Mouse (Mus musculus): Measurements from ENCODE around the gene Thbs1.
A peak's percentile ranks its signal among the peaks of the same experiment; 100 is the strongest.

Gene Thbs1

DNA sequence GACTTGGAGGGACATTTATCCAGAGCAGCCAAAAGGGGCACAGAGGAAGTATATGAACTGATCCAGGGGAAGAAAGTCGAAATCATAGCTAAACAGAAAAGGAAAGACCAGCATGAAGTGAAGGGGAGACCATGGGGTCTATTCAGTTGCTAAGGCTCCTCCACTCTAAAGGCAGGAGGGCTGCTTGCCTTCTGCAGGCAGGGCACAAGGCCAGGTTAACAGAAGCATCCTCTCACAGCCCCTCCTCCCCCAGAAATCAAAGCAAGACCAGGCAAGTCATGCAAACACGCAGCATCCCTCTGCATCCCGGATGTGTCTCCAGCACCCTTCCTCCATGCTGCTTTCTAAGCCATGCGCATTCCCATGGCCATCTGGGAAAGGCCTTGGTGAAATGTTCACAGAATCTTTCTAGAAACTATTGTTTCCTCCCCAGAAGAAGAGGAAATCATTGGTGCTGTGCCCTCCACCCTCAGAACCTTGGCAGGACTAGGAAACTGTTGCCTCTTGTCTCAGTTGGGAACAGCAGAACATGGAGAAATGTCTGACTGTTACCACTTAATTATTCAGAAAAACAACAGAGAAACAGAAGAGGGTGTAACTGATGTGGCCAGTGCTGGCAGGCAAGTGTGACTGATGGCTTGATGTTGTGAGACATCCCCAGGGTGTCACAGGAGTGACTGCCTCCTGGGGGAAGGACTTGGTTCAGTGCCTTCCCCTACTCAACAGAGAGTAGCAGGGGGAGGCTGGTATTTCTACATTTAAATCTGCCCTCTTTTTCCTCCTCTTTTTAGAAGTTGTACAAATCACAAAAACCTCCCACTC lies 36.9 kb downstream of the Thbs1 start:
- DNase-seq (ENCODE audit: inconsistent ontology term): no peak

DNA sequence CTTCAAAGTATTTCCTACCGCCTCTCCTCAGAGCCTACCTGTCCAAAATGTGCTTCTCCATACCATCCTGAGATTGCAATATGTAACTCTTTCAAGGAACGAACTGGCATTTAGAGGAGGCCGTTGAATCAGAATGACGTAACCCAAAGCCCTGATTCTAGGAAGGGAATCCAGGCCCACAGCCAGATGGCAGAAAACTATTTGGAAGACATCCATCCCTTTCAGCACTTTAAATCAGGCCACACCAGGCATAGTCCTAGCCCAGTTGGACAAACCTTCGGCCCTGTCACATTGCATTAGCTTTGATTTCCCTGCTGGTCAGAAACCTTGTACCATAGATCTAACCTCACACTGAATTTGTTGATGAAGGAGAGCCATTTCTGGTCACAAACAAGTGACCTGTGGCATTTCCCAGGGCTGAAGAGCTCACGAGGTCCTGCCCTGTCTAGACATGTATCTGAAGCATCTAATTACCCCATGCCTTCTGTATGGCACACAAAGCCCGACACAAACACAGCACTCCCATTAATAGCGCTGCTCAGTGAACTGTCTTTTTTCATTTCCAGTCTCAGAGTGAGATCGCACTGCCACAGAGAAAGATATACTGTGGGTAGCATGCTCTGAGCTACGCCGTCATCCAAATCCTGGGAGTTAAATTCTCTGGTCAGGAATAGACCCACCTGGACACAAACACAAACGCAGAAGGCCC lies 38.3 kb downstream of the Thbs1 start:
- peak; percentile 97 for DNase-seq (ENCODE audit: inconsistent ontology term)

DNA sequence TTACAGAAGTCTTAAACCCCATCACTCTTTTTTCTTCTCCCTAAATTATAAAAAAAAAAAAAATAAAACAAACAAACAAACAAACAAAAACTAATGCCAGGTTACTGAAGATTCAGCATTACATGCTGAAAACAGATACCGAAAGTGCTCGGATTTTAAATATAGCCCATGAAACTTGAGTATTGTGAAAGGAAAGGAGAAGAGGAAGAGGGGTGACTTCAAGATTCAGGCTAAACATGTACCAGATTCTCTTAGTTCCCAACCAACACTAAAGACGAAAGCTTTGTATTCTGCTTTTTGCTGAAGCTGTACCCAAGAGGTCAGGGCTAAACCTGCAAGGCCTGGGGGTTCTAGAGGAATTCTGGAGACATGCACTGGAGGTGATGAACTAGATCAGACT lies 46.4 kb downstream of the Thbs1 start:
- no peak for DNase-seq (ENCODE audit: inconsistent ontology term)

DNA sequence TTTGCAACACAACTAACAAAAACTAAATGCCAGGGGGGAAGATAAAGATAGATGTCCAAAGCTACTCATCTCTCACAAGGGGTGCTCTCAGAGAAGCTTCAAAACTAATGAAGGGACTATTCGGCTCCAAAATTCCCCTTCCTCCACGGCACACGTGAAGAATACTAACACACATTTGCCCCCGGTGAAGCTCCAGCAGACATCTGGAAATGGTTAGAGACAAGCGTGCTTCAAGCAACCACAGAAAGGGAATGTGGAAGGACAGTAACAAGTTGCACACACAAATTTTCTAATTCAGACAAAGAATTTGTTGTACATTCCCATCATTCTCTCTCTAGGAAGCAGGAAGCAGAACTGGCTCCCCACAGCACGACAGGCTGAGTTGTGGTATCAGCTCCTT lies 47.5 kb downstream of the Thbs1 start:
- peak; percentile 61 for DNase-seq (ENCODE audit: inconsistent ontology term)

DNA sequence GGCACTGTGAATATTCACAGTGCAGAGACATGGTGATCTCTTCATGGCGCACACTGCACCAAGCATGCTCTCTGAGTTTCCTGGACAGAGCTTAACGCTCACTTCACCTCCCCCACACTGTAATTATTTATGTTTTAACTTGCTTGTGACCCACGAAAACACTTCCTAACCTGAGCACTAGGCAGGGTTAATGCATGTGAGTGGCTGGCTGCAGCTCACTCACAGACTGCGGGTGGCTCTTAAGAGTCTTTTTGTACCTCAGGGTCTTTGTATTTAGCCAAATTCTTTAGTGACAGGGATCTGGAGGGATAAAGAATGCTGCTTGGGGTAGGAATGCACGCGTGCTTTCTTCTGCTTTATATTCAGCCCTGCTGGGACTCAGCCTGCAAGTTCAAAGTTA lies 48.9 kb downstream of the Thbs1 start:
- DNase-seq (ENCODE audit: inconsistent ontology term): peak; percentile 43

DNA sequence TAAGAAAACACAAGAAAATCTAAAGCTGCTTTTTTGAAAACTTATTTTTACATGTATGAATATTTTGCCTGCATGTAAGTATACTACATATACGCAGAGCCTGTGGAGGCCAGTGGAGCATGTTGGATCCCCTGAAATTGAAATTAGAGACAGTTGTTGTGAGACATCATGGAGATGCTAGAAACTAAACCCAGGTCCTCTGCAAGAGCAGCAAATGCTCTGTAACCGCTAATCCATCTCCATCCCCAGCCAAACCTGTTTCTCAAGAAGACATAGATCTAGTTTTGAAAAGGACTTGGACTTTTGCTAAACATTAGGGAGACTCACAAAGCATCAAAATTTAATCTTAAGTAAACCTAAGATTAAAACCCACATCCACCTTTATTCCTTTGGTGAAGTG lies 49.3 kb downstream of the Thbs1 start:
- DNase-seq (ENCODE audit: inconsistent ontology term): no peak

DNA sequence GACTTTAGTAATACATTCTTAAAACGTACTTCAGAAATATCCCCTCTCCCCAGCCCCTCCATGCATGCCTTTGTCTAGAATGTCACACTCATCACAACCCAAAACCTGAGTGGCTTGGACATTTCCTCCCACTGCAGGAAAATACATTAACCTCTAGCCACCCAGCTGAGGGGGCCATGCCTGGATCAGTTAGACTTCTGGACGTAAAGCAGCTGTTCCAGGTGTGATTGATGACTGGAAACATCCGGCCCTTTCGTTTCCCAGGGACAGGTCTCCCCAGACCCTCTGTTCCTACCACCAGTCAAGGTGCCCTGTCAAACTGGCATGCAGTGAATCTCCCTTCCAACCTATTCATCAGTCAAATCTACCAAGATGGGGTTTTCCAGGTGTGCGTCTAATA lies 50.8 kb downstream of the Thbs1 start:
- DNase-seq (ENCODE audit: inconsistent ontology term): no peak

DNA sequence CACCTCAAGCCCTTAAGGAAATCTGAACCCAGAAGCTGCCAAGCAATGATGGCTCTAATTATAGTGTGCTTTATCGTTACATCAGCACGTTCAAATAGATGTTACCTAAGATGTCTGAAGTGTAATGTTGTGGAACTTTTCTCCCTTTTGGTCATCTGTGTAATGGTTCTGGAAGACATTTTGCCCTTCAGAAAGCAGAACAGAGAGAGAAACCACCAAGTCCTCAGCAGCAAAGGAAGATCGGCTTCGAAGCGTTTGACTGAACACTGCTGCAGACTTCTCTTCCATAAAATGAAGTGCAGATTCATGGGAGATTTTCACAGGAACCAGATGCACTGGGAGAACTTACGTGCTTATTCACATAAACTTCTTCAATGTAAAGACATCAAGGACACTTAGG lies 52.5 kb downstream of the Thbs1 start:
- no peak for DNase-seq (ENCODE audit: inconsistent ontology term)

DNA sequence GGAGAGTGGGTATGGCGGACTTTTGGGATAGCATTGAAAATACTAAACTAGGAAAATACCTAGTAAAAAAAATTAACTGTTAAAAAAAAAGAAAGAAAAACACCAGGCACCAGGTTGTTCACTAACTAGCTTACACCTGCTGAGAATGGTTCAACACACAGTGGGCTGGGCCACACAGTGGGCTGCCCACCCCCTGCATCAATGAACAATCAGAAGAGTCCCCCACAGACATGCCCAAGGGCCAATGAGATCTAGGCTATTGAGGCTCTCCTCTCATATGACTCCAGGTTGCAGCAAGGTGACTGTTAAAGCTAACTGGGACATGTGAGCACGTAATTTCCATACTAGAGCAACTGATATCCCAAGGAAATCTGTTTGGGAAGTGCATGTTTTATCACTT lies 54.0 kb downstream of the Thbs1 start:
- DNase-seq (ENCODE audit: inconsistent ontology term): no peak

DNA sequence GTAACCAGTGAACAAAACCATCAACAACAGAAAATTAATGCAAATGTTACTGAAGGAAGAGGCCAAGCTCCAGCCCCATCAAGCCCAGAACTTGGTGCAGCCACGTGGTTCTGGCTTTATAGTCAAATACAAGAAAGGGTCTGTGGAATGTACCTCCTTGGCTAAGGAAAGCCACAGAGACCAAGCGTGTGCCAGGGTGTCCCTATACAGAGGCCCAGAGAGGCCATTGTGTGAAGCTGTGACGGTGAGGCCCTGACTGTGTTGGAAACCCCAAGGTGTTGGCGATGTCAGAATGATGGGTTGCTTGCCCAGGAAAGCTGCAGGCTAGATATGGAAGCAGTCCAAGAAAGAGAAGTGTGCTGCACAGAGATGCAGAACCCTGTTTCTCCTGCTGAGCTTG lies 56.1 kb downstream of the Thbs1 start:
- no peak for DNase-seq (ENCODE audit: inconsistent ontology term)

DNA sequence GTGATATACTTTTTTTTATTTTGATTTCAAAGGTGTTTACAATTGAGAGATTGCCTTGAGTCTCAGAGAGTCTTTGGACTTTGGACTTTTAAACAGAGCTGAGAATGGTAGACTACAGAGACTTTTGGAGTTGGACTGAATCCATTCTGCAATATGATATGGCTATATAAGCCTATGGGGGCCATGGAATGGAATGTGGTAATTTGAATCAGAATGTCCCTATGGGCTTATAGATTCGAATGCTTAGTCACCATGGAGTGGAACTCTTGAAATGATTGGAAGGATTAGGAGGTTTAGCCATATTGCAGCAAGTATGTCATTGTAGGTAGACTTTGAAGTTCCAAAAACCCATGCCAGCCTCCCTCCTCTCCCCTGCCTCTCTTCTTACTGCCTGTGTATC lies 56.5 kb downstream of the Thbs1 start:
- no peak for DNase-seq (ENCODE audit: inconsistent ontology term)

DNA sequence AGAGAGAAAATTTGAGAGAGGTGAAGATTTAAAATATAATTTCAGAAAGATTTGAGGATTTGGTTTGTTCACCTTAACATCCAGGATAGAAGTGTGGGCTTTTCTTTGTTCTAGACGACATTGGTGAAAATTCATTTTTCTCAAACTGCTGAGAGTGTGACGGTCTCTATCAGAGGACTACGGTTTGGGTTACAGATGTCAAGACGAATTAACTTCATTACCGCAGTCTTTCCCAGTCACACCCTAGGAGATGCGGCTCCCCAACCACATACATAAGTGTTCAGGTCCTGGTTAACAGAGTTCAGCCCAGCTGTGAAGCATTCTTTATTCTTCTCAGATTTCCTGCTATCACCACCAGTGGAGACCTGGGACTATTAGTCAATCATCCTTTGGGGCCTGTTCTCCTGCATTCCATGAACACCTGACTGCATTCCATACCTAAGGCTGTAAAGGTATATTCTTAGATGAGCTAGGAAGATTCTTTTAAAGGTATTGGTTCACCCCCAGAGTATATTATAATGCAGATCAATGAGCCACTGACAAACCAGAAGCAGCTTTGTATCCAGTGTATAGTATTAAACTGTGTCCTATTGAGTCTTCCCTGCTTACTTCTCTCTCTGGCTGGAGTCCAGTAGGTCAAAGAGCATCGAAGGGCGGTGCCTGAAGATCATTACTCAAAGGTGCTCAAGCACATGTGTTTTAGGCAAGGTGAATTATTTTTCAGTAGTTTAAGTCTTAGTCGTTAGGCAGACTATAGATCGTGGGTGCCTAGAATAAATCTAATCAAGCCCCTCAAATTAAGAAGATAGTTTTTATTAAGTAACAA lies 63.1 kb downstream of the Thbs1 start:
- DNase-seq (ENCODE audit: inconsistent ontology term): no peak
